Mouse (Mus musculus): ENCODE measurements at regions not wholly inside any gene's neighbourhood (a gene's known extent, or its start where the extent isn't known, plus 50 kb on each side); places are given as distances from the start of the nearest gene placed in this dataset.

GRCm38 (mm10) chr17:14492936-14493335, 201.1 kb downstream of the Thbs2 start:
- no peak for DNase-seq

- no peak for DNase-seq
Measured at GRCm38 (mm10) chr17:14481746-14482145, 202.4 kb downstream of the Smoc2 start.

- no peak for DNase-seq
Measured at GRCm38 (mm10) chr17:14478938-14479505, 199.7 kb downstream of the Smoc2 start.

DNA sequence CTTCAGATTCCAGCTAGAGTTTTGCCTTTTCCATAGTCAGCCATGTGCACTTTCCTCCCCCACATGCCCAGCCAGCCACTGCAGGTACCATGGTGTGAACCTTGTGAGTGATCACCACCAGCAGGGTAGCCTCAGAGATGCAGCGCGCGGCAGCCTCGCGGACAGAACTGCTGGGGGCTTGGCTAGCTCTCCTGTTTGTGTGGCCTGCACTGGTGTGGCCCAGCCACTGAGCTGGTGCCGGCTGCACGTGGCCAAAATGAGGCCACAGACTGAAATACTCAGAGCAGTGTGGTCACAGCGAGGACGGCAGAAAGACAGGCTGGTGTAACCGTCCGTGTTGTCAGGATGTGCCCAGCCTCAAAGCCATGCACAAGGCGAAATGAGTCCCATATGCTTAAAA, 197.4 kb downstream of the Smoc2 start:
- no peak for DNase-seq

DNA sequence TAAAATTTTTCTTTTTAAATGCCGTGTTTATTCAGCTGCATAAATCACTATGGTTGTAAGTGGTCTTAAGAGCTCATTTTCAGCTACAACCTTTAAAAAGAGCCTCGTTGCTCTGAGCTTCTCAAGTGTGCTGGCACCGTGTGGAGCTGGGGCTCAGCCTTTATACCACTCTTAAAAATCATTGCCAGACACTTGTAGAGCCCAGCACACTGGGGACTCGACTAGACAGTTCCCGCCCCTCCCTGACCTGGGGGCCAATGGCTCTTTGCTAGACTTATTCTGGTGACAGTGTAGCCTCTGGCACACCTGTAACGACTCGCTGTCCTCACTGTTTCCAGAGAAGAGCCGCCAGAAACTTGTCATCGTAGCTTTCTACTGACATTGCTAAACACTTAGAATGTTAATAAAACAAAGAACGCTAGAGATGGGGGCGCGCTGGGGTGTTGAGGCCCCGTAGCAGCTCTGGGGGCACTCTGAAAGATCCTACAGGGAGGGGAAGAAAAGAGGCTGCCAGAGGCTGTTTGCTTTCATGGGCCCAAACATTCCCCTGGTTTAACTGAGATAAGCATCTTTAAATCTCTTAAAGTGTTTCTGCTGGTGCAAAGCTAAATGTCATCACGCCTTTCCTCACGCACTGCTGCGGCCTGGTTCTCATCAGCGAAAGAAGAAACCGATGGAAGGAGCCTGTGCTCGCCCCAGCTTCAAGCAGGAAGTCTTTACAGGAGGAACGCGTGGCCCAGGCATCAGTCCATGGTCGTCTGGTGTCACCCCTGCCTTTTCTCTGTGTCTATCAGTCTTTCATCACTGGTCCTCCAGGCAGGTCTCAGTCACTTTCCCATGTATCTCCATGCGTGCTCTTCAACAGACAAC, 196.7 kb downstream of the Smoc2 start:
- no peak for DNase-seq

DNA sequence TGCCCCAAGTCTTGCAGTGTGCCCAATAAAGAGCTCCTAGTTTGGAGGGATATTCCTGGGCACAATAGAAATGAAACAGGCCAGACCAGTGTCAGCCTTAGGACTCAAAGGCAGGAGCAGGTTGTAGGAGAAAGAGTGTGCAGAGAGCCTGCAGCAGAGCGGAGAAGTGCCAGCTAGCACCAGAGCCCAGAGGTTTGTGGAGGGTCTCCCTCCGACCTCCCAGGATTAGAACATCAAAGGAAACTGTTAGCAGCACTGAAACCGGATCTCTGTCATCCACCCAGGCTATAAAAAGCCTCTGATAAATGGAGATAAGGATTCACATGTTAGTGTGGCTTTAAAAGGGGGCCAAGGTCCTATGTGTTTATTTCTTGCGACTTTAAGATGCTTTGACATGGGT, 196.0 kb downstream of the Smoc2 start:
- DNase-seq, result no peak

- DNase-seq, result no peak
Measured at GRCm38 (mm10) chr17:14468754-14469488, 189.6 kb downstream of the Smoc2 start.

- DNase-seq, result no peak
Measured at GRCm38 (mm10) chr17:14455251-14455743, 176.0 kb downstream of the Smoc2 start.
